Mouse (Mus musculus): ENCODE results near the gene Impad1.

DNA sequence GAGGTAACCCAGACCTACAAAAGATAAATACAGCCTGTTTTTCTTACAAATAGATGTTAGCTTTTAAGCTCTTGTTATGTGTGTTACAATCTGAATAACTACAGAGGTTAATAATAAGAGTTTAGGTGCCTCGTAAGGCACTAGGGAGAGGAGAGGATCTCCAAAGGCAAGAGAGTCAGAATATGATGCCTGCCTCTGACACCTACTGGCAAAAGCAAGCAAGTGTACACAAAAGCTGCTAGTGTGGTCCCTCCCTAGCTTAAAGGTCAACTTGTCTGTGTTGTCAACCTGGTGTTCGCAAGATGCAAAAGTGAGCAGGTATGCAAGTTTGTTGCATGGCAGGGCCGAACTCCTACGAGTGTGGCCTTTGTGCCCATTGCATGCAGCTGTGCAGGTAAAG is 34.8 kb downstream of the Impad1 start:
- TF ChIP-seq POLR2A (IDR thresholded peaks at IDR 0.05; ENCODE audit: insufficient read length, low read depth), result no peak
- TF ChIP-seq E2F4 (IDR thresholded peaks at IDR 0.05; ENCODE audit: insufficient read depth), result no peak
- no peak for TF ChIP-seq MAX (IDR thresholded peaks at IDR 0.05; ENCODE audit: low read depth)
- TF ChIP-seq CEBPB (IDR thresholded peaks at IDR 0.05; ENCODE audit: insufficient read depth, poor library complexity, severe bottlenecking), result no peak
- TF ChIP-seq REST (IDR thresholded peaks at IDR 0.05; ENCODE audit: insufficient read depth, insufficient read length), result no peak
- no peak for TF ChIP-seq USF1 (IDR thresholded peaks at IDR 0.05; ENCODE audit: low read depth)
- no peak for TF ChIP-seq POLR2AphosphoS2 (IDR thresholded peaks at IDR 0.05; ENCODE audit: insufficient read length, low read depth)
- TF ChIP-seq MYOD1 (IDR thresholded peaks at IDR 0.05; ENCODE audit: control insufficient read depth in 1 of 3, insufficient read length in 2 of 3, low read depth in 2 of 3), result no peak
- no peak for TF ChIP-seq TCF12 (IDR thresholded peaks at IDR 0.05; ENCODE audit: insufficient read depth, poor library complexity, severe bottlenecking)
- no peak for TF ChIP-seq TCF3 (IDR thresholded peaks at IDR 0.05; ENCODE audit: insufficient read length, low read depth)

Measured in myocyte (in vitro differentiated cells).